Mouse (Mus musculus) spleen, adult 2 months (tissue): ENCODE measurements around the gene Pex1. TPM values are rescaled to one million over a fixed set of nuclear protein-coding genes. Genes with fewer than 3 reads are reported as not detected.
"Not testable (repeated sequence)": the region's sequence is repeated elsewhere in the genome, so short reads cannot be mapped to it uniquely, and the experiment has no call there.

Experiments used
- DNase-seq, 2 experiments: peaks; one replicate each; pipeline versions ENCODE4 v3.0.0 to v3.0.0-alpha.2; 2012 to 2021; ENCODE audit warnings: low spot score in 2 of 2, low read depth in 1 of 2
- H3K27ac ChIP-seq: fragments of 200-500 bp; 2 replicates; pipeline ENCODE4 v1.5.1; 2012; ENCODE audit warnings: low read length, inconsistent platforms; ENCODE audit not compliant: insufficient read depth
- H3K27me3 ChIP-seq: fragments of 200-500 bp; 2 replicates; pipeline ENCODE4 v1.6.1; 2012; ENCODE audit warnings: mild to moderate bottlenecking, moderate library complexity, low read length, inconsistent platforms; ENCODE audit not compliant: control insufficient read depth, insufficient read depth
- H3K36me3 ChIP-seq: fragments of 200-500 bp; 2 replicates; pipeline ENCODE4 v1.6.1; 2012; ENCODE audit warnings: mild to moderate bottlenecking, low read length, inconsistent platforms; ENCODE audit not compliant: control insufficient read depth, insufficient read depth
- H3K4me1 ChIP-seq: fragments of 200-500 bp; 2 replicates; pipeline ENCODE4 v1.6.1; 2011; ENCODE audit warnings: inconsistent platforms; ENCODE audit not compliant: control insufficient read depth, insufficient read depth, insufficient read length
- H3K4me3 ChIP-seq: fragments of 200-500 bp; 2 replicates; pipeline ENCODE4 v1.5.1; 2011; ENCODE audit warnings: mild to moderate bottlenecking, inconsistent platforms; ENCODE audit not compliant: insufficient read depth, insufficient read length; ENCODE audit errors: extremely low read depth
- CTCF ChIP-seq: fragments of 200-500 bp; IDR thresholded peaks from 2 replicates; pipeline ENCODE4 v1.5.1; 2011; ENCODE audit warnings: mild to moderate bottlenecking, inconsistent platforms; ENCODE audit not compliant: insufficient read depth, insufficient read length, insufficient replicate concordance; ENCODE audit errors: extremely low read depth
- POLR2A ChIP-seq: fragments of 200-500 bp; IDR thresholded peaks from 2 replicates; pipeline ENCODE4 v1.6.1; 2011; ENCODE audit warnings: low read depth, low read length, inconsistent platforms
- WGBS: fragments of 180-500 bp; shearing (Covaris S2); methylation state at CpG from one replicate; pipeline ENCODE4 v1.1.7; 2018; 5-methylcytosine and 5-hydroxymethylcytosine counted together
- polyA plus RNA-seq: library from polyadenylated mRNA; depleted of rRNA; stranded (reverse); fragments of >200 nt; gene quantifications from 2 replicates; pipeline ENCODE4 v1.2.3, GENCODE M21; 2012

Pex1 gene
- polyA plus RNA-seq, 1 experiment: 3.5 TPM

GRCm38 (mm10) chr5:3609241-3609640, 13.4 kb downstream of the Pex1 start:
- peaks cover 17% of the 10 kb centered on the region for H3K36me3 ChIP-seq
- WGBS: 94% methylated on average over 7 of the region's 7 CpGs
- no peaks in the 10 kb centered on the region for H3K4me1 ChIP-seq
- H3K27ac ChIP-seq: no peak overlapping the region
- TF ChIP-seq POLR2A (no peak), CTCF (no peak)
- no peak for DNase-seq
- H3K4me3 ChIP-seq: no peak overlapping the region
- H3K27me3 ChIP-seq: no peaks in the 10 kb centered on the region

GRCm38 (mm10) chr5:3611835-3612234, 16.0 kb downstream of the Pex1 start:
- H3K27ac ChIP-seq, H3K4me1 ChIP-seq, H3K27me3 ChIP-seq, DNase-seq, H3K4me3 ChIP-seq, H3K36me3 ChIP-seq: not testable (repeated sequence)
- WGBS: 96% methylated on average over 2 of the region's 2 CpGs

- no peak for DNase-seq
- no peak overlapping the region for H3K4me3 ChIP-seq
- H3K36me3 ChIP-seq: peaks cover 17% of the 10 kb centered on the region
- no peak overlapping the region for H3K27ac ChIP-seq
- H3K27me3 ChIP-seq: no peaks in the 10 kb centered on the region
- 94% methylated on average over 7 of the region's 7 CpGs for WGBS
- H3K4me1 ChIP-seq: no peaks in the 10 kb centered on the region
- TF ChIP-seq POLR2A: no peak
- TF ChIP-seq CTCF: no peak
These were observed 24.6 kb downstream of the Pex1 start for GRCm38 (mm10) chr5:3620486-3620885.

GRCm38 (mm10) chr5:3630055-3630454, 34.2 kb downstream of the Pex1 start:
- Histone ChIP-seq H3K27ac (no peak overlapping the region), H3K4me1 (no peaks in the 10 kb centered on the region), H3K36me3 (peaks cover 1% of the 10 kb centered on the region), H3K27me3 (no peaks in the 10 kb centered on the region), H3K4me3 (no peak overlapping the region)
- 94% methylated on average over 5 of the region's 5 CpGs for WGBS
- DNase-seq: no peak
- TF ChIP-seq POLR2A (no peak), CTCF (no peak)

GRCm38 (mm10) chr5:3631512-3632271, 35.8 kb downstream of the Pex1 start:
- 89% methylated on average over 16 of the region's 16 CpGs for WGBS

GRCm38 (mm10) chr5:3632285-3632684, 36.4 kb downstream of the Pex1 start:
- no peak overlapping the region for H3K4me3 ChIP-seq
- 86% methylated on average over 5 of the region's 5 CpGs for WGBS
- no peak overlapping the region for H3K27ac ChIP-seq
- DNase-seq: no peak
- H3K27me3 ChIP-seq: no peaks in the 10 kb centered on the region
- no peaks in the 10 kb centered on the region for H3K4me1 ChIP-seq
- peaks cover 3% of the 10 kb centered on the region for H3K36me3 ChIP-seq
- TF ChIP-seq CTCF (no peak), POLR2A (no peak)

More at GRCm38 (mm10) chr5:3631512-3632271, 35.8 kb downstream of the Pex1 start:
- Histone ChIP-seq H3K36me3 (peaks cover 3% of the 10 kb centered on the region), H3K4me1 (no peaks in the 10 kb centered on the region), H3K4me3 (no peak overlapping the region), H3K27me3 (no peaks in the 10 kb centered on the region), H3K27ac (no peak overlapping the region)
- DNase-seq: no peak
- TF ChIP-seq CTCF (no peak), POLR2A (no peak)

- no peak overlapping the region for H3K27ac ChIP-seq
- no peak overlapping the region for H3K4me3 ChIP-seq
- H3K36me3 ChIP-seq: peaks cover 3% of the 10 kb centered on the region
- no peak for DNase-seq
- no peaks in the 10 kb centered on the region for H3K27me3 ChIP-seq
- no peaks in the 10 kb centered on the region for H3K4me1 ChIP-seq
- 97% methylated on average over 13 of the region's 13 CpGs for WGBS
- TF ChIP-seq CTCF (no peak), POLR2A (no peak)
These were observed 37.4 kb downstream of the Pex1 start for GRCm38 (mm10) chr5:3633315-3633714.

- no peak overlapping the region for H3K4me3 ChIP-seq
- no peaks in the 10 kb centered on the region for H3K4me1 ChIP-seq
- 77% methylated on average over 4 of the region's 4 CpGs for WGBS
- no peak overlapping the region for H3K27ac ChIP-seq
- no peaks in the 10 kb centered on the region for H3K27me3 ChIP-seq
- no peak for DNase-seq
- H3K36me3 ChIP-seq: peaks cover 2% of the 10 kb centered on the region
- TF ChIP-seq CTCF (peak; percentile 29; the same call in 1 of the 2 replicates), POLR2A (no peak)
These were observed 38.1 kb downstream of the Pex1 start for GRCm38 (mm10) chr5:3633951-3634350.
